Mouse (Mus musculus): ENCODE measurements around the gene Rai14. TPM values are rescaled to one million over a fixed set of nuclear protein-coding genes. Genes with fewer than 3 reads are reported as not detected.

Gene Rai14
- 4.3 and 5.2 TPM in 2 replicates for polyA plus RNA-seq (2015; fragmentation: Nextera tagmentation; extraction: Ambion mirVana)

GRCm38 (mm10) chr15:10714409-10715138, at the start of gene Rai14:
Rai14 (minus strand) TSS chr15:10714624.
- Histone ChIP-seq H3K4me1 (replicated peaks) (peaks cover 10% of the 10 kb centered on the region), H3K9me3 (replicated peaks) (no peaks in the 10 kb centered on the region), H3K27me3 (peaks cover 29% of the 10 kb centered on the region), H3K36me3 (no peaks in the 10 kb centered on the region), H3K4me2 (peak within 1 kb of the TSS; percentile 76), H3K9ac (peak within 1 kb of the TSS; percentile 70), H3K27ac (peak within 1 kb of the TSS; percentile 47; the same call in 1 of the 2 replicates), H3K4me3 (replicated peaks) (peak within 1 kb of the TSS; percentile 63)
- ATAC-seq (ENCODE audit: low read depth) (peak; percentile 79), DNase-seq (peak; percentile 22)
- under 1% methylated on average over 50 of the region's 68 CpGs for WGBS (ENCODE audit: insufficient replicate concordance)

- Histone ChIP-seq H3K4me3 (replicated peaks) (no peak overlapping the region), H3K9me3 (replicated peaks) (no peaks in the 10 kb centered on the region), H3K4me2 (no peak overlapping the region), H3K9ac (no peak overlapping the region), H3K4me1 (replicated peaks) (no peaks in the 10 kb centered on the region), H3K27me3 (no peaks in the 10 kb centered on the region), H3K36me3 (no peaks in the 10 kb centered on the region), H3K27ac (no peak overlapping the region)
- DNase-seq: no peak
- no peak for ATAC-seq (ENCODE audit: low read depth)
- 69% methylated on average over 6 of the region's 6 CpGs for WGBS (ENCODE audit: insufficient replicate concordance)
These were observed 47.0 kb upstream of the Rai14 start for GRCm38 (mm10) chr15:10761441-10761840.

GRCm38 (mm10) chr15:10760006-10760405, 45.6 kb upstream of the Rai14 start:
- DNase-seq: no peak
- no peak for ATAC-seq (ENCODE audit: low read depth)

GRCm38 (mm10) chr15:10759440-10759839, 45.0 kb upstream of the Rai14 start:
- WGBS (ENCODE audit: insufficient replicate concordance): 67% methylated on average over 4 of the region's 4 CpGs
- H3K27me3 ChIP-seq: no peaks in the 10 kb centered on the region
- H3K4me3 ChIP-seq (replicated peaks): no peak overlapping the region
- ATAC-seq (ENCODE audit: low read depth) (no peak), DNase-seq (no peak)
- no peak overlapping the region for H3K9ac ChIP-seq
- no peaks in the 10 kb centered on the region for H3K36me3 ChIP-seq
- no peak overlapping the region for H3K4me2 ChIP-seq
- no peaks in the 10 kb centered on the region for H3K4me1 ChIP-seq (replicated peaks)
- no peak overlapping the region for H3K27ac ChIP-seq
- no peaks in the 10 kb centered on the region for H3K9me3 ChIP-seq (replicated peaks)

More at GRCm38 (mm10) chr15:10760006-10760405, 45.6 kb upstream of the Rai14 start:
- Histone ChIP-seq H3K9ac (no peak overlapping the region), H3K4me2 (no peak overlapping the region), H3K9me3 (replicated peaks) (no peaks in the 10 kb centered on the region), H3K4me1 (replicated peaks) (no peaks in the 10 kb centered on the region), H3K4me3 (replicated peaks) (no peak overlapping the region), H3K36me3 (no peaks in the 10 kb centered on the region), H3K27me3 (no peaks in the 10 kb centered on the region), H3K27ac (no peak overlapping the region)
- 71% methylated on average over 12 of the region's 12 CpGs for WGBS (ENCODE audit: insufficient replicate concordance)

- Histone ChIP-seq H3K9me3 (replicated peaks) (no peaks in the 10 kb centered on the region), H3K27ac (no peak overlapping the region), H3K27me3 (no peaks in the 10 kb centered on the region), H3K4me2 (no peak overlapping the region), H3K9ac (no peak overlapping the region), H3K4me1 (replicated peaks) (no peaks in the 10 kb centered on the region), H3K4me3 (replicated peaks) (no peak overlapping the region), H3K36me3 (no peaks in the 10 kb centered on the region)
- no peak for ATAC-seq (ENCODE audit: low read depth)
- DNase-seq: no peak
These were observed 44.4 kb upstream of the Rai14 start for GRCm38 (mm10) chr15:10758808-10759207.

GRCm38 (mm10) chr15:10751141-10751540, 36.7 kb upstream of the Rai14 start:
- Histone ChIP-seq H3K4me3 (replicated peaks) (no peak overlapping the region), H3K9me3 (replicated peaks) (no peaks in the 10 kb centered on the region), H3K9ac (no peak overlapping the region), H3K27me3 (no peaks in the 10 kb centered on the region), H3K36me3 (no peaks in the 10 kb centered on the region), H3K27ac (no peak overlapping the region), H3K4me1 (replicated peaks) (no peaks in the 10 kb centered on the region), H3K4me2 (no peak overlapping the region)
- no peak for DNase-seq
- WGBS (ENCODE audit: insufficient replicate concordance): 38% methylated on average over 2 of the region's 2 CpGs
- no peak for ATAC-seq (ENCODE audit: low read depth)

GRCm38 (mm10) chr15:10750339-10750738, 35.9 kb upstream of the Rai14 start:
- Histone ChIP-seq H3K4me2 (no peak overlapping the region), H3K27ac (no peak overlapping the region), H3K4me1 (replicated peaks) (no peaks in the 10 kb centered on the region), H3K27me3 (no peaks in the 10 kb centered on the region), H3K9me3 (replicated peaks) (no peaks in the 10 kb centered on the region), H3K9ac (no peak overlapping the region), H3K36me3 (no peaks in the 10 kb centered on the region), H3K4me3 (replicated peaks) (no peak overlapping the region)
- ATAC-seq (ENCODE audit: low read depth): no peak
- DNase-seq: no peak
- 59% methylated on average over 2 of the region's 2 CpGs for WGBS (ENCODE audit: insufficient replicate concordance)

- H3K4me1 ChIP-seq (replicated peaks): no peaks in the 10 kb centered on the region
- H3K36me3 ChIP-seq: no peaks in the 10 kb centered on the region
- no peaks in the 10 kb centered on the region for H3K27me3 ChIP-seq
- no peak overlapping the region for H3K4me3 ChIP-seq (replicated peaks)
- no peak overlapping the region for H3K9ac ChIP-seq
- DNase-seq: no peak
- H3K27ac ChIP-seq: no peak overlapping the region
- no peak overlapping the region for H3K4me2 ChIP-seq
- ATAC-seq (ENCODE audit: low read depth): no peak
- 61% methylated on average over 4 of the region's 4 CpGs for WGBS (ENCODE audit: insufficient replicate concordance)
- H3K9me3 ChIP-seq (replicated peaks): no peaks in the 10 kb centered on the region
These were observed 35.3 kb upstream of the Rai14 start for GRCm38 (mm10) chr15:10749678-10750077.

- H3K4me2 ChIP-seq: no peak overlapping the region
- H3K27ac ChIP-seq: no peak overlapping the region
- no peaks in the 10 kb centered on the region for H3K27me3 ChIP-seq
- H3K9me3 ChIP-seq (replicated peaks): no peaks in the 10 kb centered on the region
- no peaks in the 10 kb centered on the region for H3K36me3 ChIP-seq
- no peak overlapping the region for H3K4me3 ChIP-seq (replicated peaks)
- no peak for ATAC-seq (ENCODE audit: low read depth)
- no peak for DNase-seq
- no peak overlapping the region for H3K9ac ChIP-seq
- 61% methylated on average over 8 of the region's 8 CpGs for whole genome bisulfite sequencing (ENCODE audit: insufficient replicate concordance)
- no peaks in the 10 kb centered on the region for H3K4me1 ChIP-seq (replicated peaks)
These were observed 33.2 kb upstream of the Rai14 start for GRCm38 (mm10) chr15:10747638-10748037.

- Histone ChIP-seq H3K4me3 (replicated peaks) (no peak overlapping the region), H3K9ac (no peak overlapping the region), H3K9me3 (replicated peaks) (no peaks in the 10 kb centered on the region), H3K4me2 (no peak overlapping the region), H3K36me3 (no peaks in the 10 kb centered on the region), H3K4me1 (replicated peaks) (no peaks in the 10 kb centered on the region), H3K27me3 (no peaks in the 10 kb centered on the region), H3K27ac (no peak overlapping the region)
- no peak for ATAC-seq (ENCODE audit: low read depth)
- WGBS (ENCODE audit: insufficient replicate concordance): 43% methylated on average over 4 of the region's 4 CpGs
- DNase-seq: no peak
These were observed 32.8 kb upstream of the Rai14 start for GRCm38 (mm10) chr15:10747226-10747625.

- DNase-seq (no peak), ATAC-seq (ENCODE audit: low read depth) (no peak)
- H3K4me1 ChIP-seq (replicated peaks): no peaks in the 10 kb centered on the region
- H3K27me3 ChIP-seq: no peaks in the 10 kb centered on the region
- no peak overlapping the region for H3K9ac ChIP-seq
- H3K9me3 ChIP-seq (replicated peaks): no peaks in the 10 kb centered on the region
- H3K36me3 ChIP-seq: no peaks in the 10 kb centered on the region
- H3K4me3 ChIP-seq (replicated peaks): no peak overlapping the region
- no peak overlapping the region for H3K4me2 ChIP-seq
- WGBS (ENCODE audit: insufficient replicate concordance): 69% methylated on average over 4 of the region's 4 CpGs
- no peak overlapping the region for H3K27ac ChIP-seq
These were observed 32.1 kb upstream of the Rai14 start for GRCm38 (mm10) chr15:10746303-10747051.

GRCm38 (mm10) chr15:10742441-10742840, 28.0 kb upstream of the Rai14 start:
- H3K9ac ChIP-seq: no peak overlapping the region
- no peaks in the 10 kb centered on the region for H3K27me3 ChIP-seq
- no peak for DNase-seq
- H3K4me1 ChIP-seq (replicated peaks): no peaks in the 10 kb centered on the region
- no peak overlapping the region for H3K4me3 ChIP-seq (replicated peaks)
- H3K4me2 ChIP-seq: no peak overlapping the region
- no peak overlapping the region for H3K27ac ChIP-seq
- WGBS (ENCODE audit: insufficient replicate concordance): 36% methylated on average over 6 of the region's 6 CpGs
- H3K36me3 ChIP-seq: no peaks in the 10 kb centered on the region
- no peak for ATAC-seq (ENCODE audit: low read depth)
- H3K9me3 ChIP-seq (replicated peaks): no peaks in the 10 kb centered on the region

Measured in liver, embryonic 13.5 days (tissue).